Mouse (Mus musculus) ES-Bruce4 (cell line): ENCODE measurements around the gene 2010300C02Rik.

ENCODE experiments used
- CTCF ChIP-seq: IDR thresholded peaks from one replicate; pipeline ENCODE4 v1.8.1; 2011; ENCODE audit warnings: low read depth, low read length
- EP300 ChIP-seq: IDR thresholded peaks from 2 replicates; pipeline ENCODE4 v1.6.1; 2011; ENCODE audit warnings: low read depth, low read length; ENCODE audit not compliant: insufficient read depth
- POLR2A ChIP-seq: IDR thresholded peaks from one replicate; pipeline ENCODE4 v1.8.1; 2011; ENCODE audit warnings: low read length; ENCODE audit not compliant: insufficient read depth

GRCm38 (mm10) chr1:37687515-37687914 is 32.4 kb downstream of the 2010300C02Rik start:
- TF ChIP-seq POLR2A: no peak
- TF ChIP-seq EP300: no peak
- no peak for TF ChIP-seq CTCF
